Mouse (Mus musculus) frontal cortex, postnatal 10 days (tissue): ENCODE measurements at regions not wholly inside any gene's neighbourhood (a gene's known extent, or its start where the extent isn't known, plus 50 kb on each side); places are given as distances from the start of the nearest gene placed in this dataset.

ENCODE experiments used
- DNase-seq, 2 experiments: peaks; one replicate each; pipeline ENCODE4 v3.0.0; 2022; ENCODE audit warnings: low spot score in 2 of 2, mixed read lengths in 1 of 2

GRCm38 (mm10) chr5:64498431-64498830 is 304.8 kb upstream of the Klf3 start:
- no peak for DNase-seq

GRCm38 (mm10) chr5:64499131-64499530 is 304.1 kb upstream of the Klf3 start:
- DNase-seq, result no peak

GRCm38 (mm10) chr5:64500413-64500812 is 302.8 kb upstream of the Klf3 start:
- DNase-seq, result no peak

DNA sequence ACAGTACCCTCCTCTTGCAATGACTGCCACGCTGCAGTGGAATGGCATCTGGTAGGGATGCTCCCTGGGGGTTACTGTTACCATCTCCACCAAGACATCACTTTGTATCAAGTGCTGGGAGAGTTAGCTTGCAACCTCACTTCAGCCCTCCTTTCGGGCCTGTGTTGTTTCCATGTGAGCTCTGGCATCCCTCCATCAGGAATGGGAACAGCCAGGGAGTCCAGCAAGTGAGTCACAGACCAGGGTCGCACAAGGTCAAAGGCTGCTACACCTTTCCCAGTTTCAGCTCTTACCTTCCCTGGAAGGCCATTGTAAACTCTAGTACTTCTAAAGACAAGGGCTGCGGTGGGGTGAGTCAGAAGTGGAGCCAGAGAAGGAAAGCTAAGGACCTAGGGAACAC is 302.3 kb upstream of the Klf3 start:
- DNase-seq, result no peak

DNA sequence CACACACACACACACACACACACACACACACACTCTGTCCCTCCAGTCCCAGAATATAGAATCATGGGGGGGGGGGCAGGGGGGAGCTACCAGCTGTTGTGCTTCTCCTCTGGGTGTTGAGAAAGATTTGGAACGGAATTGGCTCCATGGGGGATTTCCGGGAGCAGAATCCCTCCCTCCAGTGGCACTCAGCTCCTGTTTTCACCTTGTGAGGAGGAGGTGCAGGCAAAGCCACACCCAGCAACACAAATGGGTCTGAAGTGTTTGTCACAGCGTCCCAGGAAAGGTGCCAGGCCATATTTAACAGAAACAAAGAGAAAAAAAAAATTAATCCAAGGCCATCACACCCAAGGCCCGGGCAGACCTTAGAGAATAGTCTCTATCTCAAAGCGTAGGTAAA is 301.4 kb upstream of the Klf3 start:
- no peak for DNase-seq

DNA sequence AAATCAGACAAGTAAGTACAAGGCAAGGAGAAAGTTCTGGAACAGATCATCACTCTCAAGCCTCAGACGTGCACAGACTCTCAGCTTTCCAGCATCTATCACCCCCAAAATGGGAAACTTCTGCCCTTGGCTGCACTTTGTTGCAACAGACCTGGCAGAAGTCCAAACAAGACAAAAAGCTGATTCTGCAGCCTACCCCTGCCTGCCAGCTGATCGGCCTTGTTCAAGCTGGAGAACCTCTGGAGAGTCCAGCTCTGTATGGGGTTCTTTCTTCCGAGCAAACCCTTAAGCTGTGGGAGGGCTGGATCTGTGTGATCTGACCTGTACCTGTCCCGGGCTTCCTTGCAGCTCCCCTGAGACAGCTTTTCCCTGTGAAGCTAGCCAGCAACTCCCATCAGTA is 299.7 kb upstream of the Klf3 start:
- DNase-seq, result peak; percentile 37 to 44

GRCm38 (mm10) chr5:64504507-64504906 is 298.7 kb upstream of the Klf3 start:
- DNase-seq, result no peak

DNA sequence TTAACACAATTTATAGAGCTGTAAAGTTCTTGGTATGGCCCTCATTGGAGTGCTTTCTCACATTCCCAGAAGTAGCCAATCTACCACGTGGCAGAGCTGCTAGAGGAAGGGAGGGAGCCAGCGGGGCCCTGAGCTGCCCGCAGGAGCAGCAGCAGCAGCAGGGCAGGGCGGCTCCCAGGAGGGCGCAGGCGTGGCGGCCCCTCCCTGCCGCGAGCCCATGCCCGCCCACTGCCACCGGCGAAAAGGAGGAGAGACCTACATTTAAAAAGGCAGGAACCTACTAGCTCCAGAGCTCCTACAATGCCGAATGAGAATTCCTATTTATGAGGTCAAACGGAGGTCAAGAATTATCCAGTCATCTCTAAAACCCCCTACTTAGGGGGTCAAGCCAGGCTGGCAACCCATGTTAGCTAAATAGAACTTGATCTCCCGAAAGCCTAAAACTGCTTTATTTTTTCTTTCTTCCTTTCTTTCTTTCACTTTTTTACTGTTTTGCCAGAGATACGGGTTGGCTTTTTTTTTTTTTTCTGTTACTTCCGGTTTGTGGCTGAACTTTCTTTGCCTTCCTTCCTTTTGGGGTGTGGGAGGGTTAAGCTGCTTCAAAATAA is 297.9 kb upstream of the Klf3 start:
- no peak for DNase-seq

GRCm38 (mm10) chr5:64505835-64506600 is 297.2 kb upstream of the Klf3 start:
- peak; percentile 48 to 75 for DNase-seq

DNA sequence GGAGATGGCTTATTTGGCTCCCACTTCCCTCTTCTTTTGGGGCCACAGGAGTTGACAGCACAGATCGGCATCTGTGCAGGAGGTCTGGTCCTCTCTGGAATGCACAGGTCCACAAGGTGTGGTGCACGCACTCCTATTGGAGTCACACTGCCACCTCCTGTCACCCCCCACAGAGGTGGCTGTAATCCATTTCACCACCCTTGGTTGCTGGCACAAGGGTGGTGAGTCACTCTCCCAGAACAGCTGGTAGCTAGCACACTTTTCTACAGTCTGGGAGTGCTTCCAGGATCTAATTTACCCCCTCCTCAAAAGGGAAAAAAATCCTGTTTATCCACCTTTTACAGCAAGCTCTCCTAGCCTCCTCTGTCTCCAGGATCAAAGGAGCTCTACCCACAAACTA is 294.6 kb upstream of the Klf3 start:
- DNase-seq, result no peak

GRCm38 (mm10) chr5:64513155-64513945 is 289.8 kb upstream of the Klf3 start:
- peak; percentile 27 to 33 for DNase-seq

GRCm38 (mm10) chr5:64516115-64516665 is 287.0 kb upstream of the Klf3 start:
- no peak for DNase-seq

DNA sequence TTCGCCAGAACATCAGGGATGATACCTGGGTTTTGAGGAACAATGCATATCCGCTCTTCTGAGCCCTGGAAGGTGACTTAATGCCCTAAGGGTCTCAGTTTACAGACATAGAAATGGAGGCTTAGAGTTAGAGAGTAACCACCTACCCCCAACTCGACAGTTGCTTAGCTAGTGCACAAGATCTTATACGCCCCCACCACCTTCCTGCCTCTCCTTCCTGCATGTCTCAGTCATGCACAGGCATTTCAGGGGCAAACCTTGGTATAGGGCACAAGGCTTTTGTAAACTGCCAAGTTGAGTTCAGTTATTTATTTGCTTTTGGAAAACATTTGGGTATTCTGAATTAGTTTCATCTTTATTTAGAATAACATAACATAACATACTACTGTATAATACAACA is 285.9 kb upstream of the Klf3 start:
- no peak for DNase-seq

- no peak for DNase-seq
These were observed 285.4 kb upstream of the Klf3 start for GRCm38 (mm10) chr5:64517835-64518234.

DNA sequence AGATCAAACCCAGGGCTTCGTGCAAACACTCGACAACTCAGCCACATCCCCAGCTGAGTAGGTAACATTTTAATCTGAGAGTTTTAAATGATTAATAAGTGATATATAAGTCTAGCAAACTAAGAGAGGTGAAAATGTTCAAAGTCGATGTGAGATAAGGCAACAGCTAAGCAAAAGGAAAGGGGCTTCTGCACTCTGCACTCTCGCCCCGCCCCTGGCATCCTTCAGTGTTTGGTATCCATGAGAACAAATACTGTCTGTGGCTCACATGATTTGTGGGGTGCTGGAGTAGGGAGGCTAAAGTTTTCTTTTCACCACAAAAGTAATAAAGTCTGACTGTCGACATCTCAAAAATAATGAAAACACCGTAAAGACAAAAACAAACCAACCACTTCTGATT is 284.2 kb upstream of the Klf3 start:
- no peak for DNase-seq

DNA sequence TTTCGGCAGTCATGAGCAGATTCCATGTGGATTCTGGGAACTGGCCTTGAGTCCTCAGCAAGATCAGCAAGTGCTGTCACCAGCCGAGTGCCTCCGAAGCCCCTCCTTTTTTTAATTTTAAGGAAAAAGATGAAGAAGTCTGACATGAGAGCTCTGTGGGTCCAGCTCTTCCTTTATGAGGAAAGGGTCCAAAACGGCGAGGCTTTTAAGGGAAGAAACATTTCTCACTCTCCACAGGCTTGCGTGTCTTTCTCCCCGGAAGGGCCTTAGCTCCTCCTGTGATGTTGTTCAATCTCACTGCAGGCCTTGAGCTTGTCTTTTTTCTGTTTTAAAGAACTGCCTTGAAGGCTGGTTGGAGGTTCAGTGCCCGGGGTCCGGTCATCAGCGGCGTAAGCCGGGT is 283.5 kb upstream of the Klf3 start:
- DNase-seq, result no peak

GRCm38 (mm10) chr5:64521401-64521800 is 281.8 kb upstream of the Klf3 start:
- no peak for DNase-seq

GRCm38 (mm10) chr5:64521969-64522368 is 281.2 kb upstream of the Klf3 start:
- no peak for DNase-seq

GRCm38 (mm10) chr5:64526521-64526920 is 276.7 kb upstream of the Klf3 start:
- DNase-seq, result no peak

- no peak for DNase-seq
These were observed 275.2 kb upstream of the Klf3 start for GRCm38 (mm10) chr5:64527962-64528361.

DNA sequence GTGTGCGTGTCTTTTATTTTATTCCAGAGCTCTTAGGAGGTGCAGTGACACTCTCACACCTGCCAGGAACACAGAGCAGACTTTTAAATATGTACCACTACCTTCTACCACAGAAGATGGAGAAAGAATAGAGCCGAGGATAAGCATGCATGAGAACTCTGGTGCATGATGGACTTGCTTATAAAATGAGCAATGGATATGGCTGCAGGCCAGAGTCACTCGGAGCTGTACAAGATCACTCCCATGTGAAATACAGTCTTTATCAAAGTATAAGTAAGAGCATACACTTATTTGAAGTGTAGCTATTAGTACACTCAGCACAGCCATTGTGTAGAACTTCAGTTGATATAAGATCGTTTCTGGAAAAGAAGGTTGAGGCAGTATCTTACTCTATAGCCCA is 268.8 kb upstream of the Klf3 start:
- no peak for DNase-seq

DNA sequence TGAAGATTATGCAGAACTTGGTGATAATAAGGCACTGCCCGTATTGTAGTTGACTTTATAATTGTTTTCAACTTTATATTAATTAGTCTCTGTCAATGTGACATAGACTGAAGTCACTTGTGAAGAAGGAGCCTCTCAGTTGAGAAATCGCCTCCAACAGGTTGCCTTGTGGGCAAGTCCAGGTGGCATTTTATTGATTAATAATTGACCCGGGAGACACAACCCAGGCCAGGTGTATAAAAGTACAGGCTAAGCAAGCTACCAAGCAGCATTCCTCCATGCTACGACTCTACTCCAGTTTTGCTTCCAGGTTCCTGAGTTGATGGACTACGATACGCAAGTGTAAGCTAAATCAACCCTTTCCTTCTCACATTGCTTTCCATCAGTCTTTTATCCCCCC is 268.2 kb upstream of the Klf3 start:
- DNase-seq, result no peak

- no peak for DNase-seq
These were observed 267.6 kb upstream of the Klf3 start for GRCm38 (mm10) chr5:64535546-64535945.
